Mouse (Mus musculus) cortical plate, adult 2 months (tissue): ENCODE measurements around the gene Atp1a1.

ENCODE experiments used
- CTCF ChIP-seq: fragments of 200-500 bp; IDR thresholded peaks from 2 replicates; pipeline ENCODE4 v1.5.1; 2011; ENCODE audit warnings: mild to moderate bottlenecking, control low read depth, low read length; ENCODE audit not compliant: insufficient read depth; ENCODE audit errors: extremely low read depth
- POLR2A ChIP-seq: fragments of 200-500 bp; IDR thresholded peaks from 2 replicates; pipeline ENCODE4 v1.6.1; 2011; ENCODE audit warnings: mild to moderate bottlenecking, low read length, control low read depth; ENCODE audit not compliant: insufficient read depth; ENCODE audit errors: extremely low read depth

- TF ChIP-seq CTCF = no peak
- TF ChIP-seq POLR2A = no peak
Observed at GRCm38 (mm10) chr3:101599191-101599919, 5.1 kb downstream of the Atp1a1 start.
